Mouse (Mus musculus) CH12.LX (cell line): Measurements from ENCODE around the gene Nid2.

Experiments
- CTCF ChIP-seq, 2 experiments: IDR thresholded peaks in 1 of 2; conservative IDR thresholded peaks in 1 of 2; 2 replicates each; pipeline ENCODE4 v1.5.1; 2011 to 2012; ENCODE audit warnings: low read depth in 2 of 2, low read length in 2 of 2, improper control_type of control experiment in 1 of 2, inconsistent platforms in 1 of 2, mild to moderate bottlenecking in 1 of 2, moderate library complexity in 1 of 2
- E2F4 ChIP-seq: IDR thresholded peaks from 2 replicates; pipeline ENCODE4 v1.6.1; 2011; ENCODE audit warnings: low read depth, low read length, improper control_type of control experiment; ENCODE audit not compliant: insufficient replicate concordance
- RCOR1 ChIP-seq: conservative IDR thresholded peaks from 2 replicates; pipeline ENCODE4 v1.6.1; 2012; ENCODE audit warnings: low read depth, mild to moderate bottlenecking, inconsistent platforms, low read length, improper control_type of control experiment
- ZKSCAN1 ChIP-seq: IDR thresholded peaks from 2 replicates; pipeline ENCODE4 v1.6.1; 2012; ENCODE audit warnings: low read depth, inconsistent platforms, low read length, improper control_type of control experiment, borderline replicate concordance

DNA sequence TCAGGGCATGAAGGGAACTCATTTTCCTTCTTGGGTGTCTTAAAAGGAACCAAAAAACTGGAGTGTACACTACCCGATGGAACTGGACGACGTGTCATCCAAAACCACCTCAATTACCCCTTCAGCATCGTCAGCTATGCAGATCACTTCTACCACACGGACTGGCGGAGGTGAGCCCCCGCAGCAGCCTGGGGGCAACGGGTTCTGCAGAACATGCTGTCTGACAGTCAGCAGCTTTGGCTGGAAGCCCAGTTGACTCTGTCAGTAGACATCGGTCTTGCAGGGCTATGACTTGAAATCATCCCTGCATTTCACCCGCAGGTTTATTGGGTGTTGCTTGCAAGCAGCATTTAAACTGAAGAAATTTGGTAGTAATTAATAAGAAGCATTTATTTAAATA lies 58.9 kb downstream of the Nid2 start:
- no peak for TF ChIP-seq ZKSCAN1
- TF ChIP-seq E2F4: no peak
- TF ChIP-seq CTCF (conservative IDR thresholded peaks at IDR 0.05 in 1 of 2, IDR thresholded peaks at IDR 0.05 in 1 of 2; ENCODE audit: low read depth in 2 of 2, low read length in 2 of 2): no peak
- TF ChIP-seq RCOR1: no peak
